11 mouse cellular contexts compared by ENCODE assay signal in genomic region chr11:79056027-79056426, GRCm38 (mm10).
A peak's percentile ranks its signal among the peaks of the same experiment; 100 is the strongest.
DNase-seq lines count a peak whose midpoint lies in the region; ATAC-seq lines count a peak whose summit lies in the region.
"Had no signal": no experiment of that assay in that cellular context is flagged by ENCODE, and none has a peak within 500 bp of the region (broad histone marks: within the 10 kb centered on the region; RNA-seq: fewer than 3 reads in every experiment).

No protein-coding gene starts in this region.

- no peaks in the 10 kb centered on the region for H3K27me3 ChIP-seq in liver, embryonic 12.5 days (replicated peaks)
- no peaks in the 10 kb centered on the region for H3K27me3 ChIP-seq in embryonic facial prominence, embryonic 15.5 days
- no peaks in the 10 kb centered on the region for H3K27me3 ChIP-seq in forebrain, embryonic 14.5 days (replicated peaks; ENCODE audit: control insufficient read depth, insufficient read depth, low read length)

- intact Hi-C loops in gastrocnemius, postnatal 14 days (cut with DNase I; ENCODE audit: low total_unique reads) = no loop called here
- intact Hi-C loops in gastrocnemius, postnatal 36 days (cut with DNase I) = no loop called here

- H3K9me3 ChIP-seq in liver, embryonic 12.5 days (replicated peaks) = no peaks in the 10 kb centered on the region
- no peaks in the 10 kb centered on the region for H3K9me3 ChIP-seq in embryonic facial prominence, embryonic 15.5 days (replicated peaks)
- no peaks in the 10 kb centered on the region for H3K9me3 ChIP-seq in forebrain, embryonic 14.5 days (replicated peaks; ENCODE audit: control insufficient read depth, low read length)
- H3K9me3 ChIP-seq: G1E had no signal

- no peak for ATAC-seq in liver, embryonic 12.5 days
- no peak for ATAC-seq in embryonic facial prominence, embryonic 15.5 days (ENCODE audit: insufficient number of reproducible peaks, low FRiP score, low TSS enrichment, low read depth)
- ATAC-seq in forebrain, embryonic 14.5 days = no peak

- no peak overlapping the region for H3K4me3 ChIP-seq in liver, embryonic 12.5 days
- no peak overlapping the region for H3K4me3 ChIP-seq in embryonic facial prominence, embryonic 15.5 days (replicated peaks)
- H3K4me3 ChIP-seq in forebrain, embryonic 14.5 days (ENCODE audit: low read depth, low read length) = no peak overlapping the region

- no peak overlapping the region for H3K4me2 ChIP-seq in liver, embryonic 12.5 days
- H3K4me2 ChIP-seq in embryonic facial prominence, embryonic 15.5 days (replicated peaks) = no peak overlapping the region
- no peak overlapping the region for H3K4me2 ChIP-seq in forebrain, embryonic 14.5 days (ENCODE audit: low read length)

- H3K4me1 ChIP-seq in liver, embryonic 12.5 days = peaks cover 95% of the 10 kb centered on the region
- peaks cover 43% of the 10 kb centered on the region for H3K4me1 ChIP-seq in embryonic facial prominence, embryonic 15.5 days
- peaks cover 3% of the 10 kb centered on the region; the same call in 1 of the 2 replicates for H3K4me1 ChIP-seq in forebrain, embryonic 14.5 days (ENCODE audit: control insufficient read depth, insufficient read depth, low read length)

- H3K9ac ChIP-seq in liver, embryonic 12.5 days = no peak overlapping the region
- H3K9ac ChIP-seq in embryonic facial prominence, embryonic 15.5 days = no peak overlapping the region
- H3K9ac ChIP-seq in forebrain, embryonic 14.5 days (ENCODE audit: low read length) = no peak overlapping the region

- peak overlapping the region; percentile 72 for H3K27ac ChIP-seq in liver, embryonic 12.5 days
- 0 out of 2 replicates have a peak overlapping the region, but pooled peaks have one; percentile 28 for H3K27ac ChIP-seq in embryonic facial prominence, embryonic 15.5 days (replicated peaks)
- H3K27ac ChIP-seq in forebrain, embryonic 14.5 days (ENCODE audit: low read depth, low read length) = no peak overlapping the region

- DNase-seq in gastrocnemius, postnatal 14 days = peak; percentile 31
- no peak for DNase-seq in gastrocnemius, postnatal 36 days
- DNase-seq in liver = no peak
- DNase-seq in kidney, postnatal 25 days = peak; percentile 29 to 55
- no peak for DNase-seq in forebrain, embryonic 14.5 days (ENCODE audit: low spot score)
- no peak for DNase-seq in right cerebral cortex, postnatal 14 days
- DNase-seq: cerebellum, adult 11 months; left cerebral cortex, postnatal 4 days had no signal

- no peaks in the 10 kb centered on the region for H3K36me3 ChIP-seq in liver, embryonic 12.5 days
- H3K36me3 ChIP-seq in embryonic facial prominence, embryonic 15.5 days = no peaks in the 10 kb centered on the region; the same call in 1 of the 2 replicates
- no peaks in the 10 kb centered on the region for H3K36me3 ChIP-seq in forebrain, embryonic 14.5 days (ENCODE audit: control insufficient read depth, insufficient read depth, low read length)
- H3K36me3 ChIP-seq: G1E had no signal

- 55% methylated on average over 2 of the region's 2 CpGs for WGBS in liver, embryonic 12.5 days (ENCODE audit: insufficient replicate concordance)
- 59% methylated on average over 2 of the region's 2 CpGs for WGBS in embryonic facial prominence, embryonic 15.5 days
- 68% methylated on average over 2 of the region's 2 CpGs for WGBS in forebrain, embryonic 14.5 days

Comparison
In these comparisons a context has a peak if more than half of its experiments do, and no peak if none do; other contexts are left out.
1. DNase-seq: peak in gastrocnemius, postnatal 14 days (single experiment) and kidney, postnatal 25 days (2 of 2); none in gastrocnemius, postnatal 36 days (0 of 2), liver (single experiment), forebrain, embryonic 14.5 days (single experiment) and right cerebral cortex, postnatal 14 days (single experiment).